Mouse (Mus musculus) testis, adult 2 months (tissue): ENCODE data around the gene Crebl2. TPM values are rescaled to one million over a fixed set of nuclear protein-coding genes. Genes with fewer than 3 reads are reported as not detected.

Source experiments
- H3K27ac ChIP-seq: fragments of 200-500 bp; 2 replicates; pipeline ENCODE4 v1.5.1; 2012; ENCODE audit warnings: low read depth, low read length; ENCODE audit not compliant: control insufficient read depth, insufficient read depth
- H3K27me3 ChIP-seq: fragments of 200-500 bp; 2 replicates; pipeline ENCODE4 v1.6.1; 2012; ENCODE audit warnings: mild to moderate bottlenecking, low read length, moderate library complexity; ENCODE audit not compliant: control insufficient read depth, insufficient read depth
- H3K36me3 ChIP-seq: fragments of 200-500 bp; 2 replicates; pipeline ENCODE4 v1.6.1; 2012; ENCODE audit warnings: mild to moderate bottlenecking, low read length; ENCODE audit not compliant: control insufficient read depth, insufficient read depth
- H3K4me1 ChIP-seq: fragments of 200-500 bp; 2 replicates; pipeline ENCODE4 v1.6.1; 2012; ENCODE audit warnings: low read length; ENCODE audit not compliant: control insufficient read depth, insufficient read depth
- H3K4me3 ChIP-seq: fragments of 200-500 bp; 2 replicates; pipeline ENCODE4 v1.5.1; 2012; ENCODE audit warnings: low read depth, mild to moderate bottlenecking, low read length, moderate library complexity, mixed read lengths; ENCODE audit not compliant: control insufficient read depth
- CTCF ChIP-seq: fragments of 200-500 bp; IDR thresholded peaks from 2 replicates; pipeline ENCODE4 v1.5.1; 2012; ENCODE audit warnings: low read depth, mild to moderate bottlenecking, inconsistent platforms, low read length, moderate library complexity; ENCODE audit not compliant: control insufficient read depth, insufficient read depth, insufficient replicate concordance
- POLR2A ChIP-seq: fragments of 200-500 bp; IDR thresholded peaks from 2 replicates; pipeline ENCODE4 v1.6.1; 2012; ENCODE audit warnings: low read depth, mild to moderate bottlenecking, inconsistent platforms, low read length, moderate library complexity; ENCODE audit not compliant: control insufficient read depth
- polyA plus RNA-seq: library from polyadenylated mRNA; depleted of rRNA; stranded (reverse); fragments of >200 nt; gene quantifications from 2 replicates; pipeline ENCODE4 v1.2.3, GENCODE M21; 2012

The Crebl2 gene
- polyA plus RNA-seq, 1 experiment, result 11.2 TPM

DNA sequence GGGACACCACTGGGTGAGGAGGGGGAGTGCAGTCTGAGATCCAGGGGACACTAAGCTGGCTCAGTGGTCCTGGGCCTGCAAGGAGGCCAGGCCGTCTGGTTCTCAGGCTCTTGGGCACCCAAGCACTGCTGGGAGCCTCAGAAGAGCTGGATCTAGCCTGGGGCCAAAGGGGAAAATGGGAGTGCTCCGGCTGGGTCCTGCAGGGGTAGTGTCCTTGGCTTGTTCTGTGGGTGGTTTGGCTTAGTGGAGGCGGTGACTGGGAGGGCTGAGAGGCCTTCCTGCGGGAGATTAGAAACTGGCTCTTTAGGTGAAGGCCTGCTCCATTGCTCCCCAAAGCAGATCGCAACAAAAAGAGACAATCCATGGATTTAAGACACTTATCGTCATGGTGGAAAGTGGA, 16.4 kb downstream of the Crebl2 start:
- H3K27ac ChIP-seq, result no peak overlapping the region; the same call in 1 of the 2 replicates
- H3K27me3 ChIP-seq, result no peaks in the 10 kb centered on the region
- peaks cover 2% of the 10 kb centered on the region for H3K36me3 ChIP-seq
- H3K4me1 ChIP-seq, result no peaks in the 10 kb centered on the region; the same call in 1 of the 2 replicates
- H3K4me3 ChIP-seq, result no peak overlapping the region
- TF ChIP-seq POLR2A (no peak), CTCF (no peak)

DNA sequence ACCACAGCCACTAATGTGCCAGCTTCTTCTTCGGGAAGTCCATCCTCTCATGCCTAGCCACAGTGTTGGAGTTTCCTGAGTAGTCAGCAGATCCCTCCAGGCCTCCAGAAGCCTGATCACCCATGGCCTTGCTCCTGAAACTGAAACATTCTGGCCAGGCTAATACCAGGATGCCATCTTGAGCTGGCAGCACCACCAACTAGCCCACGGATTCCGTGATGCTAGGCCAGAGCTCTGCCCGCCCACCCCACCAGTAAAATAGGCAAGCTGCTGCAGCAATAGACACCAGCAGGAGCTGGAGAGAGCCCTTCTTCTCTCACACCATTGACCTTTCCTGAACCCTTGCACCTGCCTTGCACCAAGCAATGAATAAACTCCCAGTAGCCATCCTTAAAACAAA, 17.6 kb downstream of the Crebl2 start:
- H3K27me3 ChIP-seq, result no peaks in the 10 kb centered on the region
- H3K4me3 ChIP-seq, result no peak overlapping the region
- TF ChIP-seq CTCF, result no peak
- TF ChIP-seq POLR2A, result no peak
- peaks cover 2% of the 10 kb centered on the region for H3K36me3 ChIP-seq
- no peaks in the 10 kb centered on the region; the same call in 1 of the 2 replicates for H3K4me1 ChIP-seq
- no peak overlapping the region for H3K27ac ChIP-seq

DNA sequence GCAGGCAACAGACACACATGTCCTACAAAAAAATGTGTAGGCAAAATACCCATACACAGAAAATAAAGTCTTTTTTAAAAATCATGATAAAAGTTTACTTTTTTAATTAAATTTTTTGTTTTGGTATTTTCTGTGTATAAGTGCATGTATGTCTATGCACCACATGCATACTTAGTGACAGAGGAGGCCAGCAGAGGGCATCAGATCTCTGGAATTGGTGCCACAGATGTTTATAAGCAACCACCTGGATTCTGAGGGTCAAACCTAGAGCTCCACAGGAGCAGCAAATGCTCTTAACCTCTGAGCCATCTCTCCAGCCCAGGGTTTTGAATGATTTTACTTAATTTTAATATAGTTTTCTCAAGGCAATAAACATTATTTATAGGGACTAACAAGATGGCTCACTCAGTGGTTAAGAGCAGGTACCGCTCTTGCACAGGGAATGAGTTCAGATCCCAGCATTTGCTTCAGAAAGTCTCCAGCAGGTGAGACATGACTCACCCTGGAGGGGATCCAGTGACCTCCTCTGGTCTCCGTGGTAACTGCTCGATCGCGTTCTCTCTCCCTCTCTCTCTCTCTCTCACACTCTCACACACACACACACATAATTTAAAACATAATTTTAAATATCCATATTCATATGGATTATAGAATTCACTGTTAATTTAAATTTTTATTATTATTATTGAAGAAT, 18.4 kb downstream of the Crebl2 start:
- H3K27me3 ChIP-seq, result no peaks in the 10 kb centered on the region

DNA sequence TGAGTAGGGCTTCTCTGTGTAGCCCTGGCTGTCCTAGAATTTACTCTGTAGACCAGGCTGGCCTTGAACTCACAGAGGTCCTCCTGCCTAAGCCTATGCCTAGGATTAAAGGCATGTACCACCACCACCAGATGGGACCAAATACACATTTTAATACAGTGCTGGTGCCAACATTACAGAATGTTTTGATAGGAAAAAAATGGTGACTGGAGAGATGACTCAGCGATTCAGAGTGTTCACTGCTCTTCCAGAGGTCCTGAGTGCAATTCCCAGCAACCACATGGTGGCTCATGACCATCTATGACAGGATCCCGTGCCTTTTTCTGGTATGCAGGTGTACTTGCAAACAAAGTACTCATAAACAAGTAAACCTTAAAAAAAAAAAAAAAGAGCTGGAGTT, 19.5 kb downstream of the Crebl2 start:
- no peaks in the 10 kb centered on the region; the same call in 1 of the 2 replicates for H3K4me1 ChIP-seq
- TF ChIP-seq POLR2A (no peak), CTCF (no peak)
- no peak overlapping the region for H3K27ac ChIP-seq
- no peak overlapping the region for H3K4me3 ChIP-seq
- H3K27me3 ChIP-seq, result no peaks in the 10 kb centered on the region
- H3K36me3 ChIP-seq, result peaks cover 2% of the 10 kb centered on the region

More for the DNA sequence above, 18.4 kb downstream of the Crebl2 start:
- Histone ChIP-seq H3K27ac (no peak overlapping the region), H3K4me1 (no peaks in the 10 kb centered on the region; the same call in 1 of the 2 replicates), H3K36me3 (peaks cover 2% of the 10 kb centered on the region), H3K4me3 (no peak overlapping the region)
- no peak for TF ChIP-seq CTCF
- TF ChIP-seq POLR2A, result no peak

GRCm38 (mm10) chr6:134849985-134850384, 20.0 kb downstream of the Crebl2 start:
- H3K4me3 ChIP-seq, result no peak overlapping the region
- no peak overlapping the region for H3K27ac ChIP-seq
- TF ChIP-seq CTCF (no peak), POLR2A (no peak)

GRCm38 (mm10) chr6:134854782-134855181, 24.8 kb downstream of the Crebl2 start:
- no peaks in the 10 kb centered on the region for H3K27me3 ChIP-seq
- H3K27ac ChIP-seq, result no peak overlapping the region
- TF ChIP-seq CTCF (no peak), POLR2A (no peak)
- no peak overlapping the region for H3K4me3 ChIP-seq
- H3K4me1 ChIP-seq, result no peaks in the 10 kb centered on the region
- no peaks in the 10 kb centered on the region for H3K36me3 ChIP-seq

More at GRCm38 (mm10) chr6:134849985-134850384, 20.0 kb downstream of the Crebl2 start:
- Histone ChIP-seq H3K27me3 (no peaks in the 10 kb centered on the region), H3K36me3 (peaks cover 2% of the 10 kb centered on the region), H3K4me1 (no peaks in the 10 kb centered on the region; the same call in 1 of the 2 replicates)

GRCm38 (mm10) chr6:134855926-134856325, 26.0 kb downstream of the Crebl2 start:
- Histone ChIP-seq H3K27ac (no peak overlapping the region), H3K4me3 (no peak overlapping the region), H3K36me3 (no peaks in the 10 kb centered on the region), H3K27me3 (no peaks in the 10 kb centered on the region), H3K4me1 (no peaks in the 10 kb centered on the region; the same call in 1 of the 2 replicates)
- no peak for TF ChIP-seq CTCF
- no peak for TF ChIP-seq POLR2A

- Histone ChIP-seq H3K27ac (no peak overlapping the region), H3K36me3 (no peaks in the 10 kb centered on the region), H3K27me3 (no peaks in the 10 kb centered on the region), H3K4me3 (no peak overlapping the region), H3K4me1 (peaks cover 8% of the 10 kb centered on the region)
- TF ChIP-seq CTCF (no peak), POLR2A (no peak)
Measured at GRCm38 (mm10) chr6:134859021-134859420, 29.1 kb downstream of the Crebl2 start.
